Comparison of ENCODE assay signal across 11 mouse cellular contexts in the genomic region with DNA sequence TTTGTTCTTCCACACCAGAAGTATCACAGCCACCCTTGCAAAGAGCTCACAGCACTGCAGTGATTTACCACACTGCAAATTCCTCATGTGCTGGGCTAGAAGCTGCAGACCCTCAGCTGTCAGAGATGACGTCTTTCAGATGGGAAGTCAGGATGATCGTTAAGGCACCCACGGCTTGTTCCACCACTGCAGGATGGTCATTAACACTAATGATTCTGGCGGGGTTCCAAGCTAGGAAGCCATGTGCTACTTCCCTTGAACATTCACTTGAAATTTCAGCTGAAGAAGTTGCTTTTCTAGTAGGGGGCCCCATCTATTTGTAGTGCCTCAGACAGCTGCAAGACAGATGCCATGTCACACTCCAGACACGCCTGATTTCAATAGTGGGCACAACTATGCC.
DNase-seq lines count a peak whose midpoint lies in the region; ATAC-seq lines count a peak whose summit lies in the region.
"Had no signal": no experiment of that assay in that cellular context is flagged by ENCODE, and none has a peak within 500 bp of the region (broad histone marks: within the 10 kb centered on the region; RNA-seq: fewer than 3 reads in every experiment).

No protein-coding gene starts in this region.

- DNase-seq in forebrain, embryonic 10.5 days (ENCODE audit: extremely low spot score, low spot score), result no peak
- DNase-seq in midbrain, embryonic 14.5 days, result peak; percentile 27
- peak; percentile 34 for DNase-seq in retina, embryonic 14.5 days (ENCODE audit: low spot score)
- no peak for DNase-seq in ovary, postnatal 10 days (ENCODE audit: low spot score)
- no peak for DNase-seq in spleen, postnatal 36 days (ENCODE audit: low spot score in 2 of 2)

- no peak overlapping the region for H3K4me3 ChIP-seq in forebrain, embryonic 12.5 days (replicated peaks)
- no peak overlapping the region for H3K4me3 ChIP-seq in forebrain, embryonic 10.5 days
- no peak overlapping the region for H3K4me3 ChIP-seq in midbrain, embryonic 14.5 days (replicated peaks; ENCODE audit: low read depth, low read length)
- no peak overlapping the region for H3K4me3 ChIP-seq in midbrain, embryonic 15.5 days
- H3K4me3 ChIP-seq in kidney, embryonic 15.5 days (replicated peaks), result no peak overlapping the region
- H3K4me3 ChIP-seq: liver, embryonic 15.5 days; neural tube, embryonic 12.5 days had no signal

- WGBS in forebrain, embryonic 12.5 days, result 29% methylated on average over 5 of the region's 5 CpGs
- 76% methylated on average over 5 of the region's 5 CpGs for WGBS in forebrain, embryonic 10.5 days
- WGBS in midbrain, embryonic 14.5 days, result 54% methylated on average over 5 of the region's 5 CpGs
- WGBS in midbrain, embryonic 15.5 days, result 56% methylated on average over 5 of the region's 5 CpGs
- 17% methylated on average over 5 of the region's 5 CpGs for WGBS in kidney, embryonic 15.5 days

- no peaks in the 10 kb centered on the region for H3K9me3 ChIP-seq in forebrain, embryonic 12.5 days
- H3K9me3 ChIP-seq in forebrain, embryonic 10.5 days, result no peaks in the 10 kb centered on the region
- H3K9me3 ChIP-seq in midbrain, embryonic 14.5 days (ENCODE audit: control insufficient read depth, low read length), result no peaks in the 10 kb centered on the region
- H3K9me3 ChIP-seq in midbrain, embryonic 15.5 days, result no peaks in the 10 kb centered on the region
- H3K9me3 ChIP-seq in kidney, embryonic 15.5 days (replicated peaks), result no peaks in the 10 kb centered on the region
- H3K9me3 ChIP-seq: liver, embryonic 15.5 days; neural tube, embryonic 12.5 days had no signal

- H3K4me1 ChIP-seq in forebrain, embryonic 12.5 days, result no peaks in the 10 kb centered on the region
- H3K4me1 ChIP-seq in forebrain, embryonic 10.5 days, result no peaks in the 10 kb centered on the region
- 0 out of 2 replicates have a peak, but pooled peaks cover 3% of the 10 kb centered on the region for H3K4me1 ChIP-seq in midbrain, embryonic 14.5 days (ENCODE audit: control insufficient read depth, insufficient read depth, low read length)
- no peaks in the 10 kb centered on the region; the same call in 1 of the 2 replicates for H3K4me1 ChIP-seq in midbrain, embryonic 15.5 days
- H3K4me1 ChIP-seq in kidney, embryonic 15.5 days, result peaks cover 9% of the 10 kb centered on the region
- H3K4me1 ChIP-seq: liver, embryonic 15.5 days had no signal

- no peaks in the 10 kb centered on the region for H3K36me3 ChIP-seq in forebrain, embryonic 12.5 days (replicated peaks)
- H3K36me3 ChIP-seq in forebrain, embryonic 10.5 days (replicated peaks), result no peaks in the 10 kb centered on the region
- no peaks in the 10 kb centered on the region for H3K36me3 ChIP-seq in midbrain, embryonic 14.5 days (ENCODE audit: control insufficient read depth, insufficient read depth, low read length)
- no peaks in the 10 kb centered on the region for H3K36me3 ChIP-seq in midbrain, embryonic 15.5 days (replicated peaks)
- no peaks in the 10 kb centered on the region for H3K36me3 ChIP-seq in kidney, embryonic 15.5 days
- H3K36me3 ChIP-seq: liver, embryonic 15.5 days; neural tube, embryonic 12.5 days had no signal

- H3K27ac ChIP-seq in forebrain, embryonic 12.5 days, result no peak overlapping the region
- no peak overlapping the region for H3K27ac ChIP-seq in forebrain, embryonic 10.5 days
- H3K27ac ChIP-seq in midbrain, embryonic 14.5 days (replicated peaks; ENCODE audit: low read depth, low read length), result no peak overlapping the region
- H3K27ac ChIP-seq in midbrain, embryonic 15.5 days, result no peak overlapping the region
- H3K27ac ChIP-seq in kidney, embryonic 15.5 days, result peak overlapping the region; percentile 68
- H3K27ac ChIP-seq: liver, embryonic 15.5 days; neural tube, embryonic 12.5 days had no signal

- ATAC-seq in forebrain, embryonic 12.5 days (ENCODE audit: low FRiP score), result peak; percentile 46; the same call in 1 of the 2 replicates
- no peak for ATAC-seq in midbrain, embryonic 14.5 days (ENCODE audit: low FRiP score, low TSS enrichment)
- ATAC-seq in midbrain, embryonic 15.5 days (replicated peaks), result no peak
- peak; percentile 82 for ATAC-seq in kidney, embryonic 15.5 days (replicated peaks; ENCODE audit: low FRiP score)
- ATAC-seq: Patski had no signal

- no peak overlapping the region for H3K9ac ChIP-seq in forebrain, embryonic 12.5 days
- no peak overlapping the region for H3K9ac ChIP-seq in midbrain, embryonic 14.5 days (replicated peaks; ENCODE audit: low read length)
- H3K9ac ChIP-seq in midbrain, embryonic 15.5 days, result no peak overlapping the region
- H3K9ac ChIP-seq in kidney, embryonic 15.5 days, result no peak overlapping the region
- H3K9ac ChIP-seq: liver, embryonic 15.5 days; neural tube, embryonic 12.5 days had no signal

- H3K4me2 ChIP-seq in forebrain, embryonic 12.5 days, result no peak overlapping the region
- H3K4me2 ChIP-seq in midbrain, embryonic 14.5 days (ENCODE audit: low read length), result no peak overlapping the region
- H3K4me2 ChIP-seq in midbrain, embryonic 15.5 days, result no peak overlapping the region
- H3K4me2 ChIP-seq in kidney, embryonic 15.5 days, result no peak overlapping the region
- H3K4me2 ChIP-seq: liver, embryonic 15.5 days; neural tube, embryonic 12.5 days had no signal

- no peaks in the 10 kb centered on the region for H3K27me3 ChIP-seq in forebrain, embryonic 12.5 days
- no peaks in the 10 kb centered on the region for H3K27me3 ChIP-seq in forebrain, embryonic 10.5 days (ENCODE audit: poor library complexity, severe bottlenecking)
- H3K27me3 ChIP-seq in midbrain, embryonic 14.5 days (ENCODE audit: control insufficient read depth, insufficient read depth, low read length), result no peaks in the 10 kb centered on the region
- no peaks in the 10 kb centered on the region for H3K27me3 ChIP-seq in midbrain, embryonic 15.5 days (replicated peaks)
- H3K27me3 ChIP-seq in kidney, embryonic 15.5 days, result no peaks in the 10 kb centered on the region
- H3K27me3 ChIP-seq: liver, embryonic 15.5 days; neural tube, embryonic 12.5 days; Patski had no signal

Comparison
In these comparisons a context has a peak if more than half of its experiments do, and no peak if none do; other contexts are left out.
1. ATAC-seq: peak in forebrain, embryonic 12.5 days (single experiment) and kidney, embryonic 15.5 days (single experiment); none in midbrain, embryonic 14.5 days (single experiment) and midbrain, embryonic 15.5 days (single experiment).
2. DNase-seq: peak in midbrain, embryonic 14.5 days (single experiment) and retina, embryonic 14.5 days (single experiment); none in forebrain, embryonic 10.5 days (single experiment), ovary, postnatal 10 days (single experiment) and spleen, postnatal 36 days (0 of 2).